Mouse (Mus musculus) kidney, embryonic 15.5 days (tissue): ENCODE measurements at regions not wholly inside any gene's neighbourhood (a gene's known extent, or its start where the extent isn't known, plus 50 kb on each side); places are given as distances from the start of the nearest gene placed in this dataset.
A peak's percentile ranks its signal among the peaks of the same experiment; 100 is the strongest.

ENCODE experiments used
- ATAC-seq: fragments of 200-750 bp; cut with Nextera tagmentation; replicated peaks from 2 replicates; pipeline ENCODE4 v1.8.0; 2017; ENCODE audit warnings: moderate TSS enrichment; ENCODE audit not compliant: low FRiP score
- H3K27ac ChIP-seq: fragments of 300-500 bp; sonication (generic); 2 replicates; pipeline ENCODE4 v1.5.1; 2015; ENCODE audit warnings: mild to moderate bottlenecking, inconsistent platforms
- H3K27me3 ChIP-seq: fragments of 300-500 bp; sonication (generic); 2 replicates; pipeline ENCODE4 v1.6.1; 2015; ENCODE audit warnings: inconsistent platforms
- H3K36me3 ChIP-seq: fragments of 300-500 bp; sonication (generic); 2 replicates; pipeline ENCODE4 v1.6.1; 2015; ENCODE audit warnings: inconsistent platforms
- H3K4me1 ChIP-seq: fragments of 300-500 bp; sonication (generic); 2 replicates; pipeline ENCODE4 v1.6.1; 2015; ENCODE audit warnings: inconsistent platforms
- H3K4me2 ChIP-seq: fragments of 300-500 bp; sonication (generic); 2 replicates; pipeline ENCODE4 v1.6.1; 2015; ENCODE audit warnings: moderate library complexity, mild to moderate bottlenecking, inconsistent platforms
- H3K4me3 ChIP-seq: fragments of 300-500 bp; sonication (generic); replicated peaks from 2 replicates; pipeline ENCODE4 v1.5.1; 2015; ENCODE audit warnings: mild to moderate bottlenecking, inconsistent platforms
- H3K9ac ChIP-seq: fragments of 300-500 bp; sonication (generic); 2 replicates; pipeline ENCODE4 v1.6.1; 2015; ENCODE audit warnings: mild to moderate bottlenecking, inconsistent platforms
- H3K9me3 ChIP-seq: fragments of 300-500 bp; sonication (generic); replicated peaks from 2 replicates; pipeline ENCODE4 v1.6.1; 2016; ENCODE audit warnings: inconsistent platforms
- WGBS: fragments of 180-500 bp; shearing (Covaris S2); methylation state at CpG from one replicate; pipeline ENCODE4 v1.1.7; 2015; ENCODE audit warnings: mixed read lengths; 5-methylcytosine and 5-hydroxymethylcytosine counted together

DNA sequence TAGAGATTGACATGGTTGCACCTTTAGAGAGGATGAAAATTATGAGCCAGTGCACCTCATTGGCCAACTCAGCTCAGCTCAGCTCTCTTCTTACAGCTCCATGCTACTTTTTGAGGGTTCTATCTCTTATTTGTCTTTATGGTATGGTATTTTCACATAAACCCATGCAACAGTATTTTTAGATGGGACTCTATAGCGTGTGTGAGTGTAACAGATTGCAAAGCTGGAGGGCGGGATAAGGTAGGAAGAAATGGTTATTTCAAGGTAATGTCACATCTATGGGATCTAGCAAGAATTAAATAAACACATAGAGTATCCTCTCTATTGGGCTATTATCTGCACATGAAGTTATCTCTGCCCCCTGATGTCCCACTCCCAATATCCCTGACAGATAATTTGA, 269.8 kb upstream of the 4930583I09Rik start:
- 93% methylated on average over 2 of the region's 2 CpGs for WGBS
- ATAC-seq, result no peak
- Histone ChIP-seq H3K27me3 (no peaks in the 10 kb centered on the region), H3K27ac (no peak overlapping the region), H3K9me3 (no peaks in the 10 kb centered on the region), H3K4me3 (no peak overlapping the region), H3K4me1 (0 out of 2 replicates have a peak, but pooled peaks cover 6% of the 10 kb centered on the region), H3K36me3 (no peaks in the 10 kb centered on the region), H3K9ac (no peak overlapping the region), H3K4me2 (no peak overlapping the region)

DNA sequence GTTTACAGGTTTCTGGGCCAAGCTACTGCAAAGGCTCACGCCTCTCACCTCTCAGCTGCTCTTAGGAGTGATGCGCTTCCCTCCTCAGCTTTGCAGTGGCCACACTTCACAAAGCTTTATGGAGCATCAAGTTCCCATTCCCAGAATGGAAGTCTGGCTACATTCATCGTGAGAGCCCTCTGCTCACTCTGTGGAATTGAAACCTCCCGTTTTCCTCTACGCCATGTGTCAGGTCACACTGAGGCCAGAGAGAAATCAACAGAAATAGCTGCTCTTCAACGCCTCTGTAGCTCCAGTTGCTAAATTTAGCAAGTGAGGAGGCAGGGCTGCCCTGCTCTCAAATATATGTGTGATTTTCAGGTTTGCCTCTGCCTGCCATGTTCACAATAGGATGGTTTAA, 265.3 kb upstream of the 4930583I09Rik start:
- Histone ChIP-seq H3K4me1 (0 out of 2 replicates have a peak, but pooled peaks cover 6% of the 10 kb centered on the region), H3K9me3 (no peaks in the 10 kb centered on the region), H3K36me3 (no peaks in the 10 kb centered on the region), H3K27me3 (no peaks in the 10 kb centered on the region), H3K27ac (no peak overlapping the region), H3K4me2 (no peak overlapping the region), H3K4me3 (no peak overlapping the region), H3K9ac (no peak overlapping the region)
- ATAC-seq, result peak; percentile 89
- WGBS, result 29% methylated on average over 6 of the region's 6 CpGs

DNA sequence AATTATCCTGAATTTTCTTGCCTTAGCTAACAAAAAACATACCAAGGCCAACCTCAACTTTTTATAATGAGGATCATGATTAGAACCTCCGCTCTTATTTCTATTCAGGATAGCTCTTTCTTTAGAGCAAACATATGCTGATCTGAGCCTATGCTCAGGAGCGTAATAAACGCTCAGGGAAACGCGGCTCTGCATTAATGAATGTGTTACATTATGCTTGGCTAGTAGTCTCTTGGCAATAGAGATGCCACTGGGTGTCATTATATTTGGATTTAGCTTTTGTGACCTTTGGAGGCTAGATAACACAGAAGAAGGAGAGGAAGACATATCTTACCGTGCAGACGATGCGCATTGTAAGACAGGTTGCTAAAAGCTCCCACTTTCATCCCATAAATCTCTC, 246.4 kb upstream of the 4930583I09Rik start:
- no peaks in the 10 kb centered on the region for H3K4me1 ChIP-seq
- no peaks in the 10 kb centered on the region for H3K36me3 ChIP-seq
- no peak for ATAC-seq
- H3K4me2 ChIP-seq, result no peak overlapping the region
- H3K4me3 ChIP-seq, result no peak overlapping the region
- H3K9me3 ChIP-seq, result no peaks in the 10 kb centered on the region
- no peak overlapping the region for H3K27ac ChIP-seq
- H3K9ac ChIP-seq, result no peak overlapping the region
- H3K27me3 ChIP-seq, result no peaks in the 10 kb centered on the region
- 72% methylated on average over 8 of the region's 8 CpGs for WGBS

DNA sequence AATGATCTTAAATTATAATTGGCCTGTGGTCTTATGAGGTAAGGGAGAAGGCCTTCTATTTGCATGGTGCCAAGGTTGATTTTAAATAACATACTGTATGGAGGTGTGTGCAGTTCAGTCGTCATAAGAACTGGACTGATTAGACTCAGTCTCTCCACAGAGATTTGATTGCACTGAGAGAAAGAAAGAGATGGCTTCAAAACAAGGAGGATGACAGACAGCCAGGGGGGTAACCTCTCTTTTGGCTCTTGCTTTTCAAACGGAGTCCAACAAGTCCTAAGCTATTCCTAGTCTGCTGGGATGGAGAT, 245.9 kb upstream of the 4930583I09Rik start:
- WGBS, result 71% methylated on average over 2 of the region's 2 CpGs
- Histone ChIP-seq H3K9ac (no peak overlapping the region), H3K4me1 (no peaks in the 10 kb centered on the region), H3K4me2 (no peak overlapping the region), H3K4me3 (no peak overlapping the region), H3K9me3 (no peaks in the 10 kb centered on the region), H3K36me3 (no peaks in the 10 kb centered on the region), H3K27ac (no peak overlapping the region), H3K27me3 (no peaks in the 10 kb centered on the region)
- no peak for ATAC-seq

DNA sequence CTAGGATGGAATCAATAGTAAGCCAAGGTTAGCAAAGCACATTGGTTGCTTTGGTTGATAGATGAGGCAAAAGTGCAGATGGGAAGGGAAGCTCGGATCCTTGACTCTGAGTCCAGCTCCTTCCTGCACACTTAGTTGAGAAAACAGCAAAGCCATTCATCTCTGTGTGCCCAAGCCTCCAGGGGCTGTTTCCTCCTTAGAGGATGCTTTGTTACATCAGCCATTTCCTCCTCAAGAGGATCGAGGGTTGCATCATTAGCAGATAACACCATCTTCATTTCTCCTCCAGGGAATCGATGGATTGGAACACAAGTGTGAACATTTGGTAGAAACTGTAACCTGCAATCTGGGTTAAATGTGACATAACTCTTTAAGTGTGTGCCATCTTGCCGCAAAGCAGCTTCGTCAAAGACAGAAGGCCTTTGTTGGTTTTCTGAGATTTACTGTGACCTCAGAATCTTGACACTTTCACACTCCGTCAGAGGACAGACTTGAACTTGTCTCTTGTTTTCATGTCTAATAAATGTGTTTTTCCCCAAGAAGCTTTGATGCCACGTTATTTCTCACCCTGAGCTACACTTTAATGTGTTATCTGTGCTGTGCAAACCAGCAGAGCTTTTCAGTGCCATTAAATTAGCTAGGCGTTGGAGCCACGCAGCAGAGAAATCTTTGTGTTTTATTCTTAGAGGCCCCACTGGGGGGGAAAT, 245.4 kb upstream of the 4930583I09Rik start:
- H3K36me3 ChIP-seq, result no peaks in the 10 kb centered on the region
- 55% methylated on average over 9 of the region's 9 CpGs for WGBS

DNA sequence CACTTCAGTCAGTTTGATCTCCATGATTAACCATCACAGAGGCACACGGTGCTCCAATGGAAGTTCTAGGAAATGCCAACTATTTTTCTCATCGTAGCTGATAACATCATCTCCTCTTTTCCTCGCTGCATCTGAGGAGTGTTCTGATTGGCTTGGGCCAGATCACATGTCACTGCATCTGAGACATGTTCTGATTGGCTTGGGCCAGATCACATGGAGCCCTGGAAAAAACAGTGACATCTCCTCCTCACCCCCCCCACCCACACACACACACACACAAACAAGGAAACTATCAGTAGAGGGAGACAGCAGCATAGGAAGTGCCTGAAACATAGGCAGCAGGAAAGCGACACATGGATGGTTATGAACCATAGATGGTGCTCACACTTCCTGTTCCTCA, 239.0 kb upstream of the 4930583I09Rik start:
- 90% methylated on average over 4 of the region's 4 CpGs for WGBS
- H3K9me3 ChIP-seq, result no peaks in the 10 kb centered on the region
- H3K27me3 ChIP-seq, result no peaks in the 10 kb centered on the region
- H3K4me3 ChIP-seq, result no peak overlapping the region
- no peaks in the 10 kb centered on the region for H3K36me3 ChIP-seq
- H3K27ac ChIP-seq, result no peak overlapping the region
- no peak overlapping the region for H3K4me2 ChIP-seq
- no peaks in the 10 kb centered on the region for H3K4me1 ChIP-seq
- H3K9ac ChIP-seq, result no peak overlapping the region
- ATAC-seq, result no peak

More for the DNA sequence above, 245.4 kb upstream of the 4930583I09Rik start:
- H3K4me3 ChIP-seq, result no peak overlapping the region
- no peak overlapping the region for H3K27ac ChIP-seq
- no peak for ATAC-seq
- H3K27me3 ChIP-seq, result no peaks in the 10 kb centered on the region
- H3K9me3 ChIP-seq, result no peaks in the 10 kb centered on the region
- H3K4me1 ChIP-seq, result no peaks in the 10 kb centered on the region
- no peak overlapping the region for H3K4me2 ChIP-seq
- H3K9ac ChIP-seq, result no peak overlapping the region

DNA sequence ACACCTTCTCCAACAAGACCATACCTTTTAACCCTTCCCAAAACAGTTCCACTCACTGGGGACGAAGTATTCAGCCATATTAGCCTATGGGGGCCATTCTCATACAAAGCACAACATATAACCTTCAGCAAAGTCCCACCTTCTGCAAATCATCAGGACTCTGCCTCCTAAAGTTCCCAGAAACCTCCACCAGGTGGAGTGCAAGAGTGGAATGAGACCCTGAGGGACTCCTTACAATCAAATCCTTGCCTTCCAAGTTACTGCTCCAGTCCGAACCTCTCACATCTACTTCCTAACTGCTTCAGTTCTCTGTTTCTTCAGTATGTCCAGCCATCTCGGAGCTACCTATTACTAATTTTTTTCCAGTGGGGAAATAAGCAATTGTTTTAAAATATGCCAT, 235.2 kb upstream of the 4930583I09Rik start:
- H3K4me1 ChIP-seq, result no peaks in the 10 kb centered on the region
- H3K27me3 ChIP-seq, result no peaks in the 10 kb centered on the region
- 51% methylated on average over 3 of the region's 3 CpGs for WGBS
- H3K27ac ChIP-seq, result no peak overlapping the region
- no peak overlapping the region for H3K9ac ChIP-seq
- H3K4me3 ChIP-seq, result no peak overlapping the region
- no peaks in the 10 kb centered on the region for H3K36me3 ChIP-seq
- no peaks in the 10 kb centered on the region for H3K9me3 ChIP-seq
- H3K4me2 ChIP-seq, result no peak overlapping the region
- no peak for ATAC-seq

DNA sequence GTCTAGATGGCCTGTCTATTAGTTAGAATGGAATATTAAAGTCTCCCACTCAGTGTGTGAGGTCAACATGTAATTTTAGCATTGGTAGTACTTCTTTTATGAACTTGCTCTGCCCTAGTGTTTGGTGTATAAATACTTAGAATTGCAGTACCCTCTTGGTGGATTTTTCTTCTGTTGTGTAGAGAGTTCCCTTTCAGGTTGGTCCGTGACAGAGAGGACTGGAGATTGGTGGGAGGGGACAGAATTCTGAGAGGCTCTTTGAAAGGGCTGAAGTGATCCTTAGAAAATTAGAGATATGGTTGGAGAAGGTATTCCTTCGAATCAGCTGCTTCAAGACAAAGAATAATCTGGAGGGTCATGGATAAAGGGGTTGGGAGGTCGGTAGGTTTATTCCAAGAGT, 230.3 kb upstream of the 4930583I09Rik start:
- no peak overlapping the region for H3K4me3 ChIP-seq
- no peak for ATAC-seq
- 79% methylated on average over 3 of the region's 3 CpGs for WGBS

DNA sequence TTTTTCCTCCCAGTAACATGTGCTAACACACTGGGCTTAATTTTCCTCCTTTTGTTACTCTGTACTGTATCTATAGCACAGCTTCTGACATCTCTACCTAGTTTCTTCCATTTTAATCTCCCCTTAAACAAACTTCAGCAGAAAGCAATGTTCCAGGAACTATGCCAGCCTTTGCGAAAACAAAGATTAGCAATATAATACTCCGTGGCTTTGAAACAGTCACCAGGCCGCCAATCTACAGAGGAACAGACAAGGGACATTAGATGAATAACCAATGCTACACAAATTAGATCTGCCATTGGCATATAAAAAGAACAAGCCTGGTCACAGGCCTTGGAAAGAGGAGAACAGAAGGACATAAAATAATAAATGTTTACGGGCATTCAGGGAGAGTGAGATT, 220.2 kb upstream of the 4930583I09Rik start:
- Histone ChIP-seq H3K9me3 (no peaks in the 10 kb centered on the region), H3K27me3 (no peaks in the 10 kb centered on the region), H3K4me2 (no peak overlapping the region), H3K4me1 (no peaks in the 10 kb centered on the region), H3K27ac (no peak overlapping the region), H3K36me3 (no peaks in the 10 kb centered on the region), H3K4me3 (no peak overlapping the region), H3K9ac (no peak overlapping the region)
- no peak for ATAC-seq
- 76% methylated on average over 4 of the region's 4 CpGs for WGBS

More for the DNA sequence above, 230.3 kb upstream of the 4930583I09Rik start:
- Histone ChIP-seq H3K27ac (no peak overlapping the region), H3K9me3 (no peaks in the 10 kb centered on the region), H3K27me3 (no peaks in the 10 kb centered on the region), H3K9ac (no peak overlapping the region), H3K4me1 (no peaks in the 10 kb centered on the region), H3K4me2 (no peak overlapping the region), H3K36me3 (no peaks in the 10 kb centered on the region)

DNA sequence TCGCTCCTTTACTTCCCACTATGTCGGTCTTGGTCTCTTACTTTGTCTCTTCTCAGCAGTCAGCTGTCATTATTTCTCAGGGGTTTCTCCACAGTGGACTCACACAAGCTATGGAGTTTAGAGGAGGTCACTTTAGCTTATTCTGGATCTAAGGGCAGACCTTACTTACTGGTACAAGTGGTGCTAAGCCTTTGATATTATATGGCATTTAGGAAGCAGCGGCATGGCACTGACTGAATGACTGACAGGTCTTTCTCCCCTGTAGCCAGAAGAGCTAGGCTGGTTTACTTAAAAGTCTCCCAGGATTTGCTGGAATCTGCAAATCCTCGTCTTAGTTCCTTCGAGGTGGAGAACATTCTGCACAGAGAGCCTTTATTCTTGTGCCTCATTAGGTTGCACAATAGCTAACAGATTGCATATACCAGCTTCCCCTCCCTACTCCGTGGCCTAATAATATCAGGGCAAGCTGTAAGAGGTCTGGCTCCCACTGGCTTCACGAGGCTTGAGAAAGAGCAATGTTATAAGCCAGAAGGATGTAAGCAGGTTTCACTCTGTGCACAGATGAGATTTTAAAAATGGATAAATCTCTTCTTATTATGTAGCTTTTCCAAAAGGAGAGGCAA, 214.1 kb upstream of the 4930583I09Rik start:
- Histone ChIP-seq H3K27ac (no peak overlapping the region), H3K9ac (no peak overlapping the region), H3K4me3 (no peak overlapping the region), H3K36me3 (no peaks in the 10 kb centered on the region), H3K4me1 (no peaks in the 10 kb centered on the region), H3K27me3 (no peaks in the 10 kb centered on the region), H3K4me2 (no peak overlapping the region), H3K9me3 (no peaks in the 10 kb centered on the region)
- ATAC-seq, result no peak
- 80% methylated on average over 7 of the region's 7 CpGs for WGBS

DNA sequence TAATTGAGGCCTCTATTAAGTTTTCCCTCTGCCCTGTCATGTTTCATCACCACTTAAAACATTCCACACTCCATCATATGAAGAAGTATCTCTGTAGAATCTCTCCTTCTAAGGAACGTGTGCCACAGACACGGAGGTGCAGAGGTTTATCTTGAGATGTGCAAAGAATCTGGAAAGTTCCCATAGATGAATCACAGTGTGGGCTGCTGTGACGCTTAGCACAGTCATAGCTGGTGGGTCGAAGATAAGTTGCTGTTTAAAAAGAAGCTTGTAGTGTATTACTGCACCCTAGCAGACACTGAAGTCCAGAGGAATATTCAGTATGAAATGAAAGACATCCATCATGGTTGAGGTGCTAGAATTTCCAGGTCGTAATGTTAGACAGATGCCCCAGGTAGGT, 179.9 kb upstream of the 4930583I09Rik start:
- H3K27ac ChIP-seq, result no peak overlapping the region
- H3K27me3 ChIP-seq, result no peaks in the 10 kb centered on the region
- no peaks in the 10 kb centered on the region for H3K4me1 ChIP-seq
- no peak overlapping the region for H3K4me2 ChIP-seq
- ATAC-seq, result no peak
- H3K36me3 ChIP-seq, result no peaks in the 10 kb centered on the region
- H3K9ac ChIP-seq, result no peak overlapping the region
- H3K4me3 ChIP-seq, result no peak overlapping the region
- WGBS, result 87% methylated on average over 5 of the region's 5 CpGs
- H3K9me3 ChIP-seq, result no peaks in the 10 kb centered on the region

DNA sequence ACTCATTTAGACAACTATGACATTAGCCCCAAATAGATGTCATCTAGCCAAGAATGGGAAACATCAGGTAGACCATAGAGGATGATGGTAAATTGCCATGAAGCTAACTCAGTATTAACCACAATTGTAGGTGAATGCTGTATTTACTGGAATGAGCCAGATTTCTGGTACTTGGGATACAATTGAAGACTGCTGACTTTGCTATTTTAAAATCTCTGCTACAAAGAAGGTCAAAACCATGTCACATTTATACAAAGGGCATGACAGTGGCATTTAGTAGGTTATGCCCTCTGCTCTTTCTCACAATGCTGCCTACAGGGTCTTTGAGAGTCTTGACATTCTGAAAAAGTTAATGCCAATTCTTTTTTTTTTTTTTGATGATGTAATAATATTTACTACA, 178.8 kb upstream of the 4930583I09Rik start:
- Histone ChIP-seq H3K9me3 (no peaks in the 10 kb centered on the region), H3K9ac (no peak overlapping the region), H3K36me3 (no peaks in the 10 kb centered on the region), H3K27me3 (no peaks in the 10 kb centered on the region), H3K27ac (no peak overlapping the region), H3K4me3 (no peak overlapping the region), H3K4me2 (no peak overlapping the region), H3K4me1 (no peaks in the 10 kb centered on the region)
- no peak for ATAC-seq

DNA sequence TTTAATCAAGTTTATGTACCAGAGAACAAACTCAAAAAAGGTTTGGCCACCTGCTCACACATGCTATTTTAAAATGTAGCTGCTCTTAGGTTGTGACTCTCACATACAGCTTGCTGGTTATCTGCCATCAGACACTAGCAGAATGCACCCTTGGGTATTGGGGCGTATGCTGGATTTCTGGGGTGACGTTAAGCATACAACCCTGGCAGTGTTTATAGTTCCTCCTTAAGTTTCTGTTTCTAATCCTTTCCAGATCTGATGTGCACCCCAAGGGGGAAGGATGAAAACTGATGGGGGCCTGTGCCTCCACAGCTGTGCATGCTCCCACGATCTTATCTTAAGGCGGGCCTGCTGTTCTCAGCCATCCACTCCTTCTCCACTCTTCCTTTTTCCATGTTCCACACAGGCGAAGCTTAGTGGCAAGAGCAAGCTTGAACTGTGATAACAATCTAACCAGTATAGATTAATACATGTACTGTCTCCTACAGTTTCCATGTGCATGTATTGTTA, 164.8 kb upstream of the 4930583I09Rik start:
- no peak overlapping the region for H3K27ac ChIP-seq
- H3K9me3 ChIP-seq, result no peaks in the 10 kb centered on the region
- H3K27me3 ChIP-seq, result no peaks in the 10 kb centered on the region
- no peaks in the 10 kb centered on the region for H3K4me1 ChIP-seq
- ATAC-seq, result no peak
- H3K4me3 ChIP-seq, result no peak overlapping the region
- H3K4me2 ChIP-seq, result no peak overlapping the region
- H3K9ac ChIP-seq, result no peak overlapping the region
- WGBS, result 74% methylated on average over 5 of the region's 5 CpGs
- no peaks in the 10 kb centered on the region for H3K36me3 ChIP-seq
